Comparison of ENCODE assay signal across 23 mouse cellular contexts in the genomic region with DNA sequence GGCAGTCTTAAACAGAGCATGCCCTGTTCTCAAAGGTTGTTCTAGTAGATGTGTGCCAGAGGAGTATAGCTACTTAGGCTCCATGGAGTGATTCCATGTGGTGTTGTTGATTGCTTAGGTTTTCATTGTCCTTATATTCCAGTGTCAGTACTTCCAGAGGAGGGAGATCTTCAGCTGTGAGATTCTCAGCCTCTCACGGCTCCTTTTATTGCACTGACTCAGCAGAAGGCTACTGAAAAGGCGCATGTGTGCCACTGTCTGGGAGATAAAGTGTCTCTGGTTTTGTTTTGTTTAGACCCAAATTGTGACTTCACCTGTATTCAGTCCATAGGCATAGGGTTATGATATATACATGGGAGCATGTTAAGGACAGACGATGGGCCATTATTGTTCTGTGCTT. TPM values are rescaled to one million over a fixed set of nuclear protein-coding genes. Genes with fewer than 3 reads are reported as not detected.
A peak's percentile ranks its signal among the peaks of the same experiment; 100 is the strongest.
DNase-seq lines count a peak whose midpoint lies in the region; ATAC-seq and TF ChIP-seq lines count a peak whose summit lies in the region.
"Had no signal": no experiment of that assay in that cellular context is flagged by ENCODE, and none has a peak within 500 bp of the region (broad histone marks: within the 10 kb centered on the region; RNA-seq: fewer than 3 reads in every experiment).

No protein-coding gene starts in this region.

- H3K4me3 ChIP-seq in layer of hippocampus, adult 2 months = no peak overlapping the region
- H3K4me3 ChIP-seq in neural tube, embryonic 13.5 days = no peak overlapping the region
- H3K4me3 ChIP-seq: embryonic facial prominence, embryonic 13.5 days; gastrocnemius, adult 2 months; heart, embryonic 12.5 days; hindbrain, embryonic 12.5 days had no signal

- TF ChIP-seq CTCF in layer of hippocampus, adult 2 months (conservative IDR thresholded peaks at IDR 0.05) = no peak

- peak overlapping the region; percentile 85 for H3K27ac ChIP-seq in layer of hippocampus, adult 2 months
- H3K27ac ChIP-seq in neural tube, embryonic 13.5 days (replicated peaks) = peak overlapping the region; percentile 19; the same call in 1 of the 2 replicates
- H3K27ac ChIP-seq: embryonic facial prominence, embryonic 13.5 days; gastrocnemius, adult 2 months; hindbrain, embryonic 12.5 days had no signal

- peaks cover 54% of the 10 kb centered on the region for H3K4me1 ChIP-seq in neural tube, embryonic 13.5 days (replicated peaks)
- H3K4me1 ChIP-seq: embryonic facial prominence, embryonic 13.5 days; heart, embryonic 12.5 days had no signal

- no peak overlapping the region for H3K4me2 ChIP-seq in neural tube, embryonic 13.5 days
- H3K4me2 ChIP-seq: embryonic facial prominence, embryonic 13.5 days; heart, embryonic 12.5 days; hindbrain, embryonic 12.5 days had no signal

- no peaks in the 10 kb centered on the region for H3K27me3 ChIP-seq in neural tube, embryonic 13.5 days
- H3K27me3 ChIP-seq: CH12.LX; embryonic facial prominence, embryonic 13.5 days; heart, embryonic 12.5 days; hindbrain, embryonic 12.5 days had no signal

- DNase-seq in frontal cortex, postnatal 25 days (ENCODE audit: low spot score in 2 of 2) = no peak
- no peak for DNase-seq in layer of hippocampus, adult 2 months (ENCODE audit: low spot score in 2 of 2)
- DNase-seq in layer of hippocampus, adult 9-10 months (ENCODE audit: low spot score) = no peak
- no peak for DNase-seq in neural tube, embryonic 10.5 days (ENCODE audit: extremely low spot score, low spot score)
- no peak for DNase-seq in urinary bladder, postnatal 36 days (ENCODE audit: low spot score in 2 of 2)
- DNase-seq: adrenal gland, postnatal 14 days; cerebellum, adult 18-20 months; cerebellum, adult 9-11 months; cerebellum, postnatal 36 days; gastrocnemius, adult 2 months; gastrocnemius, postnatal 25 days had no signal

- H3K9me3 ChIP-seq in neural tube, embryonic 13.5 days = no peaks in the 10 kb centered on the region
- H3K9me3 ChIP-seq: embryonic facial prominence, embryonic 13.5 days; heart, embryonic 12.5 days; hindbrain, embryonic 12.5 days had no signal

- 44% methylated on average over 3 of the region's 3 CpGs for WGBS in neural tube, embryonic 13.5 days

- ATAC-seq in frontal cortex, adult (ENCODE audit: low TSS enrichment) = peak; percentile 42; the same call in 1 of the 2 replicates
- peak; percentile 21 for ATAC-seq in neural tube, embryonic 13.5 days (ENCODE audit: low read depth)
- ATAC-seq: activated CD4-positive, CD25-positive, alpha-beta regulatory T cell, adult 4 months; forebrain, embryonic 14.5 days; inflammation-experienced regulatory T-cells, adult 6 months; Patski had no signal

- no peak overlapping the region for H3K9ac ChIP-seq in neural tube, embryonic 13.5 days
- H3K9ac ChIP-seq: embryonic facial prominence, embryonic 13.5 days; heart, embryonic 12.5 days; hindbrain, embryonic 12.5 days had no signal

- H3K36me3 ChIP-seq in neural tube, embryonic 13.5 days = no peaks in the 10 kb centered on the region
- H3K36me3 ChIP-seq: embryonic facial prominence, embryonic 13.5 days; heart, embryonic 12.5 days; hindbrain, embryonic 12.5 days had no signal

RNA-seq across cellular contexts. Expression of a gene that starts 28.2 kb away (rescaled TPM):
- total RNA-seq in layer of hippocampus, adult 2 months (2021) = 100 to 1,000 TPM; 228 to 229 TPM
- polyA plus RNA-seq in neural tube, embryonic 13.5 days (2015; fragmentation: Nextera tagmentation; extraction: Ambion mirVana) = 170 TPM in 2 replicates
- total RNA-seq: gastrocnemius, adult 2 months; granulocyte monocyte progenitor cell, adult 5-6 weeks; heart, postnatal 25 days had no signal
- polyA plus RNA-seq: activated CD4-positive, CD25-positive, alpha-beta regulatory T cell, adult 4 months had no signal
